Comparison of ENCODE assay signal across 8 mouse cellular contexts in genomic region chr9:72458233-72458632, GRCm38 (mm10). TPM values are rescaled to one million over a fixed set of nuclear protein-coding genes. Genes with fewer than 3 reads are reported as not detected.
A peak's percentile ranks its signal among the peaks of the same experiment; 100 is the strongest.
DNase-seq lines count a peak whose midpoint lies in the region; ATAC-seq and TF ChIP-seq lines count a peak whose summit lies in the region.

No protein-coding gene starts in this region.

- peak; percentile 84 for TF ChIP-seq CTCF in cerebellum, adult 2 months (IDR thresholded peaks at IDR 0.05; ENCODE audit: borderline replicate concordance, insufficient read depth, low read depth, low read length)
- TF ChIP-seq CTCF in spleen, adult 2 months (IDR thresholded peaks at IDR 0.05; ENCODE audit: extremely low read depth, insufficient read depth, insufficient read length, insufficient replicate concordance), result peak; percentile 92; the same call in 1 of the 2 replicates

- H3K9me3 ChIP-seq in intestine, embryonic 15.5 days, result no peaks in the 10 kb centered on the region
- H3K9me3 ChIP-seq in midbrain, embryonic 12.5 days, result no peaks in the 10 kb centered on the region

- peak; percentile 37 for DNase-seq in ovary, postnatal 14 days (ENCODE audit: low spot score)
- no peak for DNase-seq in ovary, adult 18-20 months (ENCODE audit: low spot score)
- DNase-seq in cerebellum, adult 2 months, result peak; percentile 55 to 57
- DNase-seq in left cerebral cortex, postnatal 25 days (ENCODE audit: low spot score in 2 of 2), result peak; percentile 67 to 85
- DNase-seq in spleen, adult 2 months (ENCODE audit: low read depth in 1 of 2, low spot score in 2 of 2), result peak; percentile 49 to 81

- 0 out of 2 replicates have a peak, but pooled peaks cover 3% of the 10 kb centered on the region for H3K36me3 ChIP-seq in intestine, embryonic 15.5 days
- H3K36me3 ChIP-seq in midbrain, embryonic 12.5 days, result peaks cover 50% of the 10 kb centered on the region
- H3K36me3 ChIP-seq in spleen, adult 2 months (ENCODE audit: control insufficient read depth, insufficient read depth, low read length), result no peaks in the 10 kb centered on the region; the same call in 1 of the 2 replicates

- H3K27ac ChIP-seq in cerebellum, adult 2 months (ENCODE audit: insufficient read depth, low read length), result no peak overlapping the region
- H3K27ac ChIP-seq in intestine, embryonic 15.5 days, result no peak overlapping the region
- H3K27ac ChIP-seq in midbrain, embryonic 12.5 days (replicated peaks), result no peak overlapping the region
- H3K27ac ChIP-seq in spleen, adult 2 months (ENCODE audit: insufficient read depth, low read length), result no peak overlapping the region

- H3K27me3 ChIP-seq in cerebellum, adult 2 months (ENCODE audit: control insufficient read depth, insufficient read depth, low read length), result no peaks in the 10 kb centered on the region
- no peaks in the 10 kb centered on the region for H3K27me3 ChIP-seq in intestine, embryonic 15.5 days (replicated peaks)
- H3K27me3 ChIP-seq in midbrain, embryonic 12.5 days, result no peaks in the 10 kb centered on the region
- no peaks in the 10 kb centered on the region for H3K27me3 ChIP-seq in spleen, adult 2 months (ENCODE audit: control insufficient read depth, insufficient read depth, low read length)

- intact Hi-C loops in left cerebral cortex, postnatal 25 days (cut with DNase I), result loop anchor here (1.0 kb wide), 1 partner anchor 72 kb away; no protein-coding TSS in a partner anchor

- TF ChIP-seq POLR2A in cerebellum, adult 2 months (IDR thresholded peaks at IDR 0.05; ENCODE audit: borderline replicate concordance, insufficient read depth, low read length), result no peak
- TF ChIP-seq POLR2A in spleen, adult 2 months (IDR thresholded peaks at IDR 0.05; ENCODE audit: low read depth, low read length), result no peak

- 15% methylated on average over 5 of the region's 5 CpGs for WGBS in cerebellum, adult 2 months
- 20% methylated on average over 5 of the region's 5 CpGs for WGBS in intestine, embryonic 15.5 days
- WGBS in midbrain, embryonic 12.5 days, result 21% methylated on average over 5 of the region's 5 CpGs
- WGBS in spleen, adult 2 months, result 21% methylated on average over 5 of the region's 5 CpGs

- H3K4me3 ChIP-seq in cerebellum, adult 2 months (replicated peaks; ENCODE audit: insufficient read depth, low read depth, low read length), result no peak overlapping the region
- no peak overlapping the region for H3K4me3 ChIP-seq in intestine, embryonic 15.5 days (replicated peaks)
- no peak overlapping the region for H3K4me3 ChIP-seq in midbrain, embryonic 12.5 days
- no peak overlapping the region for H3K4me3 ChIP-seq in spleen, adult 2 months (ENCODE audit: extremely low read depth, insufficient read depth, insufficient read length)

- no peak overlapping the region for H3K9ac ChIP-seq in intestine, embryonic 15.5 days
- H3K9ac ChIP-seq in midbrain, embryonic 12.5 days (replicated peaks), result no peak overlapping the region

- peak; percentile 94 for ATAC-seq in frontal cortex, adult (ENCODE audit: low TSS enrichment)
- ATAC-seq in intestine, embryonic 15.5 days, result peak; percentile 77; the same call in 1 of the 2 replicates
- ATAC-seq in midbrain, embryonic 12.5 days (ENCODE audit: low FRiP score, low read depth), result 0 out of 2 replicates have a peak, but pooled peaks have one; percentile 70

- no peak overlapping the region for H3K4me2 ChIP-seq in intestine, embryonic 15.5 days (replicated peaks)
- no peak overlapping the region for H3K4me2 ChIP-seq in midbrain, embryonic 12.5 days (replicated peaks)

- no peaks in the 10 kb centered on the region for H3K4me1 ChIP-seq in cerebellum, adult 2 months (ENCODE audit: control insufficient read depth, insufficient read depth, low read length)
- no peaks in the 10 kb centered on the region for H3K4me1 ChIP-seq in intestine, embryonic 15.5 days (replicated peaks)
- H3K4me1 ChIP-seq in midbrain, embryonic 12.5 days, result no peaks in the 10 kb centered on the region
- H3K4me1 ChIP-seq in spleen, adult 2 months (ENCODE audit: control insufficient read depth, insufficient read depth, insufficient read length), result peaks cover 3% of the 10 kb centered on the region; the same call in 1 of the 2 replicates

RNA-seq across cellular contexts. Expression of gene Mns1, which starts 20.4 kb away (rescaled TPM):
- 1.4 and 2.2 TPM in 2 replicates for polyA plus RNA-seq in cerebellum, adult 2 months (2012; rRNA removed)
- polyA plus RNA-seq in intestine, embryonic 15.5 days (2015; fragmentation: Nextera tagmentation; extraction: Ambion mirVana), result 16.9 and 17.4 TPM in 2 replicates
- 1 to 10 TPM in 1 of 2 experiments, under 1 TPM in 1; 0.82 to 1.1 TPM for total RNA-seq in left cerebral cortex, postnatal 25 days (2021)
- 38.0 and 40.0 TPM in 2 replicates for polyA plus RNA-seq in midbrain, embryonic 12.5 days (2016; fragmentation: Nextera tagmentation; extraction: Ambion mirVana)
- polyA plus RNA-seq in spleen, adult 2 months (2012; rRNA removed), result 0.63 and 0.74 TPM in 2 replicates

RNA-seq across cellular contexts. Expression of gene Tex9, which starts 33.8 kb away (rescaled TPM):
- 14.0 and 16.6 TPM in 2 replicates for polyA plus RNA-seq in cerebellum, adult 2 months (2012; rRNA removed)
- polyA plus RNA-seq in intestine, embryonic 15.5 days (2015; fragmentation: Nextera tagmentation; extraction: Ambion mirVana), result 20.6 and 21.1 TPM in 2 replicates
- 10 to 100 TPM in 1 of 2 experiments, 1 to 10 TPM in 1; 8.3 to 13.9 TPM for total RNA-seq in left cerebral cortex, postnatal 25 days (2021)
- 60.9 and 72.0 TPM in 2 replicates for polyA plus RNA-seq in midbrain, embryonic 12.5 days (2016; fragmentation: Nextera tagmentation; extraction: Ambion mirVana)
- polyA plus RNA-seq in spleen, adult 2 months (2012; rRNA removed), result 2.2 and 2.6 TPM in 2 replicates
